Mouse (Mus musculus) MEL (cell line): Measurements from ENCODE around the gene Cdc123. TPM values are rescaled to one million over a fixed set of nuclear protein-coding genes. Genes with fewer than 3 reads are reported as not detected.

Experiments used
- DNase-seq: peaks from one replicate; pipeline ENCODE4 v3.0.0; 2011; ENCODE audit warnings: low read depth, low spot score
- H3K27ac ChIP-seq: 2 replicates; pipeline ENCODE4 v1.5.1; 2012; ENCODE audit warnings: low read depth, mild to moderate bottlenecking, control low read depth, low read length, moderate library complexity; ENCODE audit not compliant: control insufficient read depth
- H3K27me3 ChIP-seq, 2 experiments: fragments of 150-350 bp in 1 of 2; sonication (generic) in 1 of 2; 2 replicates each; pipeline ENCODE4 v1.6.1; 2012; ENCODE audit warnings: low read length in 2 of 2, mild to moderate bottlenecking in 2 of 2, improper control_type of control experiment in 1 of 2, moderate library complexity in 1 of 2; ENCODE audit not compliant: insufficient read depth in 2 of 2, control insufficient read depth in 1 of 2
- H3K36me3 ChIP-seq, 2 experiments: 2 replicates each; pipeline ENCODE4 v1.6.1; 2012 to 2014; ENCODE audit warnings: low read length in 2 of 2, improper control_type of control experiment in 1 of 2, inconsistent platforms in 1 of 2, mild to moderate bottlenecking in 1 of 2; ENCODE audit not compliant: insufficient read depth in 2 of 2, control insufficient read depth in 1 of 2
- H3K4me1 ChIP-seq, 2 experiments: fragments of 150-350 bp in 1 of 2; sonication (generic) in 1 of 2; 2 replicates each; pipeline ENCODE4 v1.6.1; 2012; ENCODE audit warnings: low read length in 2 of 2, improper control_type of control experiment in 1 of 2, mild to moderate bottlenecking in 1 of 2; ENCODE audit not compliant: insufficient read depth in 2 of 2, control insufficient read depth in 1 of 2
- H3K4me3 ChIP-seq, 2 experiments: fragments of 150-350 bp in 1 of 2; sonication (generic) in 1 of 2; 2 replicates each; pipeline ENCODE4 v1.5.1; 2012; ENCODE audit warnings: low read depth in 2 of 2, low read length in 2 of 2, mild to moderate bottlenecking in 2 of 2, moderate library complexity in 2 of 2, control low read depth in 1 of 2, improper control_type of control experiment in 1 of 2; ENCODE audit not compliant: control insufficient read depth in 1 of 2, insufficient read depth in 1 of 2
- H3K79me2 ChIP-seq: 2 replicates; pipeline ENCODE4 v1.6.1; 2012; ENCODE audit warnings: mild to moderate bottlenecking, low read length, moderate library complexity; ENCODE audit not compliant: control insufficient read depth, poor library complexity, insufficient read depth
- H3K9ac ChIP-seq: 2 replicates; pipeline ENCODE4 v1.6.1; 2012; ENCODE audit warnings: low read depth, mild to moderate bottlenecking, control low read depth, low read length, moderate library complexity; ENCODE audit not compliant: control insufficient read depth, poor library complexity, severe bottlenecking
- H3K9me3 ChIP-seq: fragments of 150-350 bp; sonication (generic); replicated peaks from 2 replicates; pipeline ENCODE4 v1.6.1; 2012; ENCODE audit warnings: mild to moderate bottlenecking, low read length, improper control_type of control experiment, moderate library complexity; ENCODE audit not compliant: insufficient read depth
- CHD1 ChIP-seq: IDR thresholded peaks from 2 replicates; pipeline ENCODE4 v1.6.1; 2012; ENCODE audit warnings: low read depth, mild to moderate bottlenecking, inconsistent platforms, low read length, improper control_type of control experiment
- ETS1 ChIP-seq: IDR thresholded peaks from 2 replicates; pipeline ENCODE4 v1.6.1; 2012; ENCODE audit warnings: low read depth, mild to moderate bottlenecking, inconsistent platforms, low read length, improper control_type of control experiment, moderate library complexity
- GATA1 ChIP-seq: IDR thresholded peaks from 2 replicates; pipeline ENCODE4 v1.6.1; 2011; ENCODE audit warnings: low read depth, low read length, improper control_type of control experiment
- JUND ChIP-seq: IDR thresholded peaks from 2 replicates; pipeline ENCODE4 v1.6.1; 2011; ENCODE audit warnings: low read depth, mild to moderate bottlenecking, improper control_type of control experiment, low read length
- MAFK ChIP-seq: IDR thresholded peaks from 2 replicates; pipeline ENCODE4 v1.6.1; 2011; ENCODE audit warnings: low read depth, mild to moderate bottlenecking, low read length, improper control_type of control experiment, borderline replicate concordance
- MXI1 ChIP-seq: IDR thresholded peaks from 2 replicates; pipeline ENCODE4 v1.6.1; 2011; ENCODE audit warnings: mild to moderate bottlenecking, low read depth, low read length, improper control_type of control experiment
- MYB ChIP-seq: IDR thresholded peaks from 2 replicates; pipeline ENCODE4 v1.6.1; 2011; ENCODE audit warnings: mild to moderate bottlenecking, low read depth, low read length, improper control_type of control experiment
- POLR2A ChIP-seq, 2 experiments: IDR thresholded peaks; 2 replicates each; pipeline ENCODE4 v1.6.1; 2011 to 2012; ENCODE audit warnings: low read length in 2 of 2, mild to moderate bottlenecking in 2 of 2, control low read depth in 1 of 2, improper control_type of control experiment in 1 of 2, low read depth in 1 of 2, moderate library complexity in 1 of 2; ENCODE audit not compliant: control insufficient read depth in 1 of 2, insufficient read depth in 1 of 2, poor library complexity in 1 of 2
- POLR2AphosphoS5 ChIP-seq: IDR thresholded peaks from 2 replicates; pipeline ENCODE4 v1.6.1; 2012; ENCODE audit warnings: low read depth, borderline replicate concordance, mild to moderate bottlenecking, inconsistent platforms, low read length, moderate library complexity, mixed read lengths
- RAD21 ChIP-seq: IDR thresholded peaks from 2 replicates; pipeline ENCODE4 v1.6.1; 2011; ENCODE audit warnings: mild to moderate bottlenecking, low read depth, low read length, improper control_type of control experiment
- SIN3A ChIP-seq: IDR thresholded peaks from 2 replicates; pipeline ENCODE4 v1.6.1; 2012; ENCODE audit warnings: low read length, improper control_type of control experiment, inconsistent platforms
- SMC3 ChIP-seq: IDR thresholded peaks from 2 replicates; pipeline ENCODE4 v1.6.1; 2011; ENCODE audit warnings: low read depth, low read length, improper control_type of control experiment
- TAL1 ChIP-seq: IDR thresholded peaks from 2 replicates; pipeline ENCODE4 v1.6.1; 2012; ENCODE audit warnings: mild to moderate bottlenecking, inconsistent platforms, low read length, moderate library complexity, mixed read lengths
- USF1 ChIP-seq: IDR thresholded peaks from 2 replicates; pipeline ENCODE4 v1.6.1; 2014; ENCODE audit warnings: low read depth, mild to moderate bottlenecking, inconsistent platforms, low read length, improper control_type of control experiment, moderate library complexity
- ZC3H11A ChIP-seq: IDR thresholded peaks from 2 replicates; pipeline ENCODE4 v1.6.1; 2012; ENCODE audit warnings: low read depth, mild to moderate bottlenecking, inconsistent platforms, low read length, improper control_type of control experiment
- polyA plus RNA-seq, 2 experiments: library from polyadenylated mRNA; stranded (reverse) in 1 of 2; unstranded in 1 of 2; fragments of >175 nt in 1 of 2; fragments of >200 nt in 1 of 2; gene quantifications; 2 replicates each; pipeline versions ENCODE4 v1.2.1 to v1.2.4; 2012; ENCODE audit warnings: low replicate concordance in 2 of 2, low read depth in 1 of 2; ENCODE audit not compliant: insufficient read length in 2 of 2, insufficient read depth in 1 of 2, missing spikeins in 1 of 2
- total RNA-seq: library from RNA; depleted of rRNA; stranded (reverse); fragments of 300-350 nt; gene quantifications from 2 replicates; pipeline ENCODE4 v1.2.3, GENCODE M21; 2012

Cdc123 gene
- total and polyA plus RNA-seq, 3 experiments: 190 to 770 (median 338) TPM

- Histone ChIP-seq H3K27ac (no peak overlapping the region), H3K9me3 (no peaks in the 10 kb centered on the region), H3K4me1 (no peaks in the 10 kb centered on the region), H3K9ac (no peak overlapping the region), H3K79me2 (no peaks in the 10 kb centered on the region), H3K36me3 (peaks cover 0 to 65% of the 10 kb centered on the region in 2 experiments; a peak in 2 of 4 replicates), H3K4me3 (no peak overlapping the region), H3K27me3 (no peaks in the 10 kb centered on the region)
- no peak for TF ChIP-seq POLR2A (IDR thresholded peaks at IDR 0.05; ENCODE audit: control insufficient read depth in 1 of 2, insufficient read depth in 1 of 2, low read depth in 1 of 2, low read length in 2 of 2, poor library complexity in 1 of 2)
- TF ChIP-seq JUND: no peak
- DNase-seq: no peak
These were observed 24.8 kb upstream of the Cdc123 start for GRCm38 (mm10) chr2:5869746-5870145.

GRCm38 (mm10) chr2:5867681-5868080 lies 22.7 kb upstream of the Cdc123 start:
- H3K36me3 ChIP-seq: peaks cover 0 to 53% of the 10 kb centered on the region in 2 experiments; a peak in 2 of 4 replicates
- H3K9me3 ChIP-seq: no peaks in the 10 kb centered on the region
- no peak for TF ChIP-seq GATA1
- TF ChIP-seq TAL1: no peak
- TF ChIP-seq, all 39 proteins: peak for 0
- H3K4me1 ChIP-seq: no peaks in the 10 kb centered on the region
- H3K4me3 ChIP-seq: no peak overlapping the region
- H3K27ac ChIP-seq: no peak overlapping the region
- DNase-seq: no peak
- no peaks in the 10 kb centered on the region for H3K27me3 ChIP-seq
- H3K9ac ChIP-seq: no peak overlapping the region
- no peaks in the 10 kb centered on the region for H3K79me2 ChIP-seq

GRCm38 (mm10) chr2:5862834-5863233 lies 17.9 kb upstream of the Cdc123 start, which contains the start of gene Gm13199:
TSS of gene Gm13199 (minus strand) at chr2:5862934.
- TF ChIP-seq POLR2AphosphoS5 (no peak), CHD1 (no peak), MXI1 (no peak), USF1 (no peak), MAFK (no peak), ETS1 (no peak), SMC3 (no peak), RAD21 (no peak), MYB (no peak), SIN3A (no peak), ZC3H11A (no peak), POLR2A (IDR thresholded peaks at IDR 0.05; ENCODE audit: control insufficient read depth in 1 of 2, insufficient read depth in 1 of 2, low read depth in 1 of 2, low read length in 2 of 2, poor library complexity in 1 of 2) (no peak)
- no peak within 1 kb of the TSS for H3K9ac ChIP-seq
- no peak for DNase-seq

More at GRCm38 (mm10) chr2:5862834-5863233, 17.9 kb upstream of the Cdc123 start, which contains the start of gene Gm13199:
- Histone ChIP-seq H3K4me1 (no peaks in the 10 kb centered on the region), H3K4me3 (no peak within 1 kb of the TSS), H3K36me3 (peaks cover 0 to 34% of the 10 kb centered on the region in 2 experiments; a peak in 2 of 4 replicates), H3K27ac (no peak within 1 kb of the TSS), H3K79me2 (no peaks in the 10 kb centered on the region), H3K27me3 (no peaks in the 10 kb centered on the region), H3K9me3 (no peaks in the 10 kb centered on the region)
